Mouse (Mus musculus): ENCODE results near the gene Snx6.

GRCm38 (mm10) chr12:54807481-54807880 is 12.0 kb upstream of the Snx6 start:
- TF ChIP-seq MYOD1 (IDR thresholded peaks at IDR 0.05; ENCODE audit: control insufficient read depth in 1 of 3, insufficient read length in 2 of 3, low read depth in 2 of 3) (no peak), POLR2A (IDR thresholded peaks at IDR 0.05; ENCODE audit: insufficient read length, low read depth) (no peak), TCF3 (IDR thresholded peaks at IDR 0.05; ENCODE audit: insufficient read length, low read depth) (no peak), USF1 (IDR thresholded peaks at IDR 0.05; ENCODE audit: low read depth) (no peak), MAX (IDR thresholded peaks at IDR 0.05; ENCODE audit: low read depth) (no peak), TCF12 (IDR thresholded peaks at IDR 0.05; ENCODE audit: insufficient read depth, poor library complexity, severe bottlenecking) (no peak), CEBPB (IDR thresholded peaks at IDR 0.05; ENCODE audit: insufficient read depth, poor library complexity, severe bottlenecking) (no peak), E2F4 (IDR thresholded peaks at IDR 0.05; ENCODE audit: insufficient read depth) (no peak)
